Mouse (Mus musculus) left cerebral cortex, adult 11 months (tissue): Measurements from ENCODE around the gene Bicdl1.

Source experiments
- DNase-seq: peaks from one replicate; pipeline ENCODE4 v3.0.0; 2022; ENCODE audit warnings: low spot score

Gene Bicdl1

GRCm38 (mm10) chr5:115726019-115726418 lies 5.4 kb downstream of the Bicdl1 start:
- no peak for DNase-seq

DNA sequence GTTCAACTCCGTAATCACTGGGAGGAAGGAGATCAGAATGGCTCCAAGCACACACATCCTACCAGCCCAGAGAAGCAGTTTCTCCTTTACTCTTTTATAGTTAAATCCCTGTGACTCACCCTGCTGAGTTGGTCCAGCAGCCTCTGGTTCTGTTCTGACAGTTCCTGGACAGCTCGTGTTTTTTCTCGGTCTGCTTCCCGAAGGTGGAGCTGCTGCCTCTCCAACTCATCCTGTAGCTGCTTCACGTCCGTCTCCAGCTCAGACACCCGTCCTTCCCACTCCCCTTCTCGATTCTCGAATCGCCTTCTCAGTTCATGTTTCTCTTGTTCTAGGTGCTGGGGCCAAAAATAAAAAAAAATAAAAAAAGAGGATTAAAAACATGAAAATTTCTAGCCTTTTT lies 7.0 kb downstream of the Bicdl1 start:
- no peak for DNase-seq

DNA sequence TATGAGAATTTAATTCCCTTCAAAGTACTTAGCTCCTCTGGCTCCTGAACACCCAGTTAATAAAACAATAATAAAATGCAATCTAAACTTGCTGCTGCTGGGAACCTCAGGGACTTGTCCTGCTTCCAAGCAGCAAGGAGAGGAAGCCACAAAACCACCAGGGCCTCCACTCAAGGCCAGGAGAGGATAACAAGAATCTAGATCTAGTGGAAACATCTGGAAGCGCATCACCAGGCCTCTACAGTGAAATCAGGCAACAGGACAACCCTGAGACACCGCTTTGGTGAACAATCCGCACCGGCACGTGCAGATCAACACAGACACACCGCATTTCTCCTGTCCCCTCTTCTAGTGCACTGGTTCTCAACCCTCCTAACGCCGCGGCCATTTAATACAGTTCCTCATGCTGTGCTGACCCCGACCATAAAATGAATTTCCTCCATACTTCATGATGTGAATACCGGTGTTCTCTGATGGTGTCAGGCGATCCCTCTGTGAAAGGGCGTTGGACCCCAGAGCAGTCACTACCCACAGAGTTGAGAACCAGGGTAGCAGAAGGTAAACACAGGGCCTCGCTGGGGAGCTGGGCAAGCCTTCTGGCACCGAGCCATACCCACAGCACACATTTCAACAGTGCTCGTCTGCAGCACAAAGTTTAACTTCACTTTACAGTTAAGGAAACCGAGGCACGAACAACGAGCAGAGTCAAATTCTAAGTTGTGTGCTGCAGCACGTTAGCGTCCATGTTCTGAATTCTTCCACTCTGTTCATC lies 9.0 kb downstream of the Bicdl1 start:
- DNase-seq, result no peak

- no peak for DNase-seq
Measured at GRCm38 (mm10) chr5:115720761-115721160, 10.7 kb downstream of the Bicdl1 start.

DNA sequence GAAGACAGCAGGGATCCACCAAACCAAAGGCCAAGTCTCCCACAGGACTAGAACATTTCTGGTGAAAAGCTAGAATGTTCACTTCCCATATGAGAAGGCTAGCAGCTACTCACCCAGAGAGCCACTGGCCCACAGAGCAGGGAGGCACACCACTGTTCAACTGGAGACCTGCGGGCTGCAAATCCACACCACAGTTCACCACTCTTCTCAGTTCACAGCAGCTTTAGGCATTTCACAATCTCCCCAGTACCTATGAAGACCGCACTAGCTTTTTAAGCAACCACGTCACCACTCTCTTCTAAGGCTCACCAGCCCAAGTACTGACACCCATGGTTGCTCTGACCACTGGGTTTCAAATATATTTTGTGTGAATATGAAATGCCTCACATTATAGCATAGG lies 13.7 kb downstream of the Bicdl1 start:
- no peak for DNase-seq

DNA sequence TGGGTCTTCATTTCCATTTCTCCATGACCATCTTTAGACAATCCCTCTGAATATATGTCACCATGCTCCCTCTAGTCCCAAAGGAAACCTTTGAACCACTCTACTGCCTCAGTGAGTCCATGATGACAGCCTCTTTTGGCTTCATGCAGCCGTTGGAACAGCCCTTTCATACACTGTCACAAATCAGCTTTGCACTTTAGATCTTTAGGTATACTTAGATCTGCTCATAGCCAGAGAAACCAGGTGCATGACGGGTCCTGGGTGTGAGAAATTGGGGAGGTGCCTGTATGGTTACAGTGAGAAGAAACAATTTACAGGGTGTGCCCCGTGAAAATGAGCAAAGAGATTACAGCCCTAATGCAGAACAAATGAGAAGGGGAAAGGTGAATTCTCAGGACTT lies 14.3 kb downstream of the Bicdl1 start:
- no peak for DNase-seq

- no peak for DNase-seq
Measured at GRCm38 (mm10) chr5:115716426-115716825, 15.0 kb downstream of the Bicdl1 start.

DNA sequence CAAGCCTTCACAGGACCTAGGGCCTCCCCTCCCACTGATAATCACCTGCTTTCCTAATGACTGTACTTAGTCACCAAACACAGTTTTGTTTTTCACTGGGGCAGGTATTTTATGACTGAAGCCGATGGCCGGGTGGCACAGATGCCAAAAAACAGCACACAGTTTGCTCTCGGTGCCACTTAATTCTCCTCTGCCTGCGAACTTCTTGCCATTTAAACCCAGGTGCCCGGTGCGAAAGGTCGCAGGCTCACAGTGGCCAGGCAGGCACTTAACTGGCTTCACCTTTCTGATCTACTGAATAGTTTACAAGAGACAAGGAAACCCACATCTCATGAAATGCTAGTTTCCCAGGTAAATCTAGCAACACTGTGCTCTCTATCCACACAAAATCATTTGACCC lies 16.7 kb downstream of the Bicdl1 start:
- no peak for DNase-seq

DNA sequence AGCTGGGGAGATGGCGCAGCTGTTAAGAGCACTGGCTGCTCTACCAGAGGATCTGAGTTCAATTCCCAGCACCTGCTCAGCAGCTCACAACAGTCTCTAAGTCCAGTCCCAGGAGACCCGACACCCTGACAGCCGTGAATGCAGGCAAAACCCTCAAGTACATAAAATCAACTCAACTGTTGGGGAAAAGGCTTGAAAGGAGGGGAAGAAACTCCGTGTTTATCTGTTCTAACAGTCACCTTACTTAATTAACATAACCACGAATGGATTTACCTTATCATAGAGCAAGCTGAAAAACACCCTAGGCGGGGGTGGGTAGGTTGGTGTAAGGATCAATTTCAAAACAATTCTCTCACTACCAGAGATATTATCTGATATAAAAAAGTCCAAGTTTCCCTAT lies 18.9 kb downstream of the Bicdl1 start:
- no peak for DNase-seq

DNA sequence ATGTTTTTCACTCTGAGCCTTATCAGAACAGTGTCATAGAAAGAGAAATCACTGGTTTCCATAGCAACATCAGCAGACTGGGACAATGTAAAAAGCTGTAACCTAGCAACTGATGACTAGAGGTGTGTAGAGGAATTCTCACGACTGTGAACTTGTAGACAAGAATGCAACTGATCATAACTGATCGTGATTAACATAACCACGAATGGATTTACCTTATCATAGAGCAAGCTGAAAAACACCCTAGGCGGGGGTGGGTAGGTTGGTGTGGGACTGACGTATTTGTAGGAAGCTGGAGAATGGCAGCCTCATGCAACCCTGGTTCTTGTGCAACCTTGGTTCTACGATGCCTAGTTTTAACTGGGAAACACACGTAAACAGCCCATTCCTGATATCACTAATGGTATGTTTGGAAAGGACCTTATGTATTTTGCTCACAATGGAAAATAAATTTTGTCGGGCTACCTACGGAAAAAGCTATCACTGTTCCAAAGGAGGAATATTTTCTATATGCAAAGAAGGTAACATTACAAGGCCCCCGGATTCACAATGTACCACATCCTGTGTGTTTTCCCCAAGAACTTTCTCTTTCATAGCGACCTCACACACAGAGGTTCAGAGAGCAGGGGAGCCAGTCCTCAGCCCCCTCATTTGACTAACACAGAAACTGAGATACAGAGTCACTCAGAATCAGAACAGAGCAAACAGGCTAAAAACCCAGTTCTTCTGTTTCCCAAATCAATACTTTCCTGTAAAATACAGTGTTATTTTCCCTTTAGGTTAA lies 19.6 kb downstream of the Bicdl1 start:
- DNase-seq, result no peak

GRCm38 (mm10) chr5:115710171-115710570 lies 21.2 kb downstream of the Bicdl1 start:
- DNase-seq, result no peak

GRCm38 (mm10) chr5:115708930-115709329 lies 22.5 kb downstream of the Bicdl1 start:
- DNase-seq, result no peak

GRCm38 (mm10) chr5:115701981-115702380 lies 29.4 kb downstream of the Bicdl1 start:
- DNase-seq, result no peak

GRCm38 (mm10) chr5:115701215-115701614 lies 30.2 kb downstream of the Bicdl1 start:
- no peak for DNase-seq

- no peak for DNase-seq
Measured at GRCm38 (mm10) chr5:115696811-115697210, 34.6 kb downstream of the Bicdl1 start.

- DNase-seq, result no peak
Measured at GRCm38 (mm10) chr5:115695191-115695770, 36.1 kb downstream of the Bicdl1 start.

GRCm38 (mm10) chr5:115693271-115693670 lies 38.1 kb downstream of the Bicdl1 start:
- no peak for DNase-seq

GRCm38 (mm10) chr5:115686716-115687115 lies 44.7 kb downstream of the Bicdl1 start:
- no peak for DNase-seq

- DNase-seq, result no peak
Measured at GRCm38 (mm10) chr5:115685126-115685525, 46.3 kb downstream of the Bicdl1 start.

DNA sequence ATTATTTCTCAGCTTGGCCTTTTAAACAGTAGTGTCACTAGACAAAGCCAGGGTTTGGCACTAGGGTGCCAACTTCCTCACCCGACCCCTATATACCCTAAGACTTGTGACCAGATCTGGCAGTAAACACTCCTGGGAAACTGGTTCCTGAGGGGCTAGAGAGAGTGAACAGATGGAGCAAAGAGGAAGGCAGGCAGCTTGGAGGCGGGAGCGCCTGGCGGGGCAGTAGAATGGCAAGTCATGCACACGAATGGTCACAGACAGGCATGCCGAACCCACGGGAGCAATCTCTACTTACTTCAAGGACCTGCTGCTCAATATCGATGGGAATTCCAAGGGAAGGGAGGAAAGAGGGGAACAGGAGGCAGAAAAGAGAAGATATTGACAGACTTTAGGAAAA lies 59.6 kb downstream of the Bicdl1 start:
- DNase-seq, result no peak

DNA sequence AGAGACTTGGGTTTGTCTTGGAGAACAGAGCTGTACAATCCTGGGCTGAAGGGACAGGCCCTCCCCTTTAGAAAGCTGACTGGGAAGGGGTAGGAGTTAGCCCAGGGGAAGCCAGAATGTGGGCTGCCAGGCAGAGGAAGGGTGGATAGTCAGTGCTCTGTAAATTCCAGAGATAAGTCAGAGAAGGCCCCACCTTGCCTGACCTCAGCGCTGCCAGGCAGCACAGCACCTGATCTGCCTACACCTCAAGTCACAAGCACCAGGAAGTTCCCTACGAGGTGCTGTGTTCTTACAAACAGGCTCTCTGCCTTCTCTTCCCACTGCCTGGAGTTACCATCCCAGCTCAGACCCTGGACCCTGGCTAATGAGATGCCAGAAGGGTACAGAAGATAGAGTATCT lies 61.0 kb downstream of the Bicdl1 start:
- no peak for DNase-seq

DNA sequence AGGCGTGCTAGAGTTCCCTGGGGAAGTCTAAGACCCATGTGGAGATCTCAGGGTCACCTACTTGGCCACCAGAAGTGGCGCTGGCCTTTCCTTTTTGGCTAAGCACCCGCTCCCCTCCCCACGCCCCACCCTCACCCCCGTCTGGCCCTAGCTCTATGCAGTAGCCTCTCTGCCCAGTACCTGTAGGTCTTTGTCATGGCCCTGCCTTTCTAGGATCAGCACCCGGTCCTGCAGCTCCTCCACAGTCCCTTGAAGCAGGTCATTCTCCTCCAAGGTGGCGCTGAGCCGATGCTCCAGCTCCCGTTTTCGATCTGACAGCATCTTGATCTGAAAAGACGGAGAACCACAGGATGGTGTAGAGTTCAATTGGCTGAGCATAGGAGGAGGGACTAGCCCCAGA lies 61.4 kb downstream of the Bicdl1 start:
- no peak for DNase-seq

DNA sequence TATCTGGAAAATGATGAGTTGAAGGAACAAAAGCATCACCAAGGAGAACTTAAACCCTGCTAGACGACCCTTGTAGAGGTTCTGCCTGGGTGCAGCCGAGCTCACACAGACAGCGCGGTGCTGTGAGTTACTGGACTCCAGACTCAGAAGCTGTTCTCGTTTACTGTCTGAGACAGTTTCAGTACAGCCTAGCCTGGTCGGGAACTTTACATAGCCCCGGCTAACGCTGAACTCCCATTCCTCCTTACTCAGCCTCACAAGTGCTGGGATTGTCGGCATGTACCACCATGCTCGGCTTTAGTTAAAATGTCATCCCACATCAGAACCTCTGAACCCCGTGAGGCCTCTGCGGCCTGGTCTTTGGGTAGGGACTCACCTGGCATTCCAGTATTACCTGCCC lies 62.4 kb downstream of the Bicdl1 start:
- DNase-seq, result no peak
